Mouse (Mus musculus): ENCODE measurements around the gene Zfhx2. TPM values are rescaled to one million over a fixed set of nuclear protein-coding genes. Genes with fewer than 3 reads are reported as not detected.

The Zfhx2 gene
- 0.48 TPM for polyA plus RNA-seq (2014; fragmentation: Illumina TruSeq; extraction: RNeasy Lipid Tissue Mini Kit (QIAGEN cat#74804); ENCODE audit: low read depth, low replicate concordance)

DNA sequence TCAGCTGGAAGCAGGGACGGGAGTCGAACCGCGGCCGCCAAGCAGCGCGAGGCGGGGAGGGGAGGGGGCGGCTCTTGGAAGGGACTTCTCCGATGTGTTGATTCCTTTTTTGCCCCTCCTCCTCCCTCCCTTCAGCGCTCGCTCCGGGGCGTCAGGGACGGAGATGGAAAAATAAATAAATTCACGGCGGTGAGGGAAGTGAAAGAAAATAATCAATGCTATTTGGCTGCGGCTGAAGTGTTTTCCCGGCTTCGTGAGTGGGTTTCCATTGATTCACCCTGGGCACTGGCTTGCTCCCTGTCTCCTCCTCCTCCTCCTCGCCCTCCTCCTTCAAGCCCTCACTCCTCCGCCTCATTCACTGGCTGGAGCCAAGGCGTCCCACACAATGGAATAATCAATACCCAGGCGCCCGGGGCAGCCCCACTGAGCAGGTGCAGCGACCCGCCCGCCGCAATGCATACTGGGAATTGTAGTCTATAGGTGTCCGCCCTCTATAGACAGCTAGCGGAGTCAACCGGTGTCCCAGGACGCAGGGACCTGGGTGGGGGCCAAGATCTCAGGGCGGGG lies at the start of gene Zfhx2:
TSS of gene Zfhx2 (minus strand) at position 314 of the 567 bp plus-strand sequence.

DNA sequence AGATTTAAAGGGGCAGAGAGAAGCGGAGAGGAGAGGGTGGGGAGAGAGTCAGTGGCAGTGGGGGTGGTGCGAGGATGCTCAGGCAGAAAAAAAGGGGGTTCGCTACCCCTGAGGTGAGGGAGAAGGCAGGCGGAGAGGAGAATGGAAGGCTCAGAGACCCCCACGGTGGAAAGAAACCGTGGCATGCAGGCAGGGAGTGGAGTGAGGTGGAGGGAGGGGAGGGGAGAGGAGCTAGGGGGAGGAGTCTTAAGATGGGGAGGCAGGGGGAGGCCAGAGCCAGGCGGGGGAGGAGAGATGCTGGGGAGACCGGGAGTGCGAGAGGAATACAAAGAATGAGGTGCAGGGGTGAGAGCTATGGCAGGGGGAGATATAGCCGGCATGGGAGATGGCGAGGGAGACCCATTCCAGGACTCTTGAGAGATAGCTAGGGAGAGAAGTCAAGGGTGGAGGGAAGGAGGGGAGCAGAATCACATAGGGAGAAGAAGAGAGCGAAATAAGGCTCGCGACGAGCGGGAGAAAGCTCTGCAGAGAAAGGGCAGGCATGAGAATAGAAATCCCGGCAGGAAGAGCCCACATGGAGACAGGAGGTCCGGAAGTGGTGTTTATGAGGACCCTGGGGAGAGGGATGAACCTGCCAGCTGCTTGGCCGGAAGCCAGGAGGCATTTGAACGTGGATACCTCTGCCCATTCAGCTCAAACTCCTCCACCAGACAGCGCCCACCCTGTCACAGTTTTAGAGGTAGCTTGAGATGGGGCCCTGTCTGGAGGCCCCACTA lies 24.5 kb upstream of the Zfhx2 start, which contains the start of gene Jph4:
TSS of gene Jph4 (minus strand) at position 511 of the 776 bp plus-strand sequence.

DNA sequence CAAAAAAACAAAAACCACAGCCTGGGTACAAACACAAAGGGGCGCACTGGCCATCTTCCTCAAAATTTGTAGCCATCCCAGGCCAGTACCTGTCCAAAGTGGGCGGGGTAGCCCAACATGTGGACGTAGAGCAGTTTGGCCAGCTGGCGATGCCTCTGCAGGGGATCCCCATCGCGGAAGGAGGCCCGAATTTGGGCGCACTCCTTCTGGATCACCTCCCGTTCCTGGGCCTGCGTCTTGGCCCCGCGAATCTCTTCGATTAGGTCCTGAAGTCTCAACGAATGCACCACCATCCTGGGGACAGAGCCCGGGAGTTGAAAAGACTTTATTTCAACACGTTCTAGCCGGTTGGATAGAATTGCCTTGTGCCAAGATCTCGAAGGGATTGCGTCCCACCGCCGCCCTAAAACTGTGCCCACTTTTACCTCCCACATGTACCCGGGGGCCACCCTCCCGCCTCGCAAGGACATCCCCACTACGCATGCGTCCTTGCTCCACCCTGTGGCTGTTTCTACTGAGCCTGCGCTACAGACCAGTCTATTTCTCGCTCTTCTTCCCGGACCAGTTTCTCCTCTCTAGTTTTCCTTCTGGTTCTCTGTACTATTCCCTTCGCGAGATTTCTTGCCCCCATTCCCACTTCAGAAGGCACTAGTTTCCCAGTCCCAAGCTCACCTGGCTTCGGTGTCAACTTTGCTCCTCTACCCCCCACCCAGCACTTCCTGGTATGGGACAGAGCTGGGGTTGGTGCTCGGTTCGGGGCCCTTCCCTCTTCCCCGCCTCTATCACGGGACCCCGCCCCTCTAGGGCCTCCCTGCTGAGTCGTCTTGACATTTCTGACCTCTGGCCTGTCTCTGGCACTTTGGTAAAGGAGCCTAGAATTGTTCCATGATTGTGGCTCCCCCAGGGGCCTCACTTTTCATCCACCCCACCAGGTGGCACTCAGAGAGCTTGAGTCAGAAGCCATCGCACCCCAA lies 14.0 kb upstream of the Zfhx2 start, which contains the start of gene Ap1g2:
TSS of gene Ap1g2 (minus strand) at position 758 of the 974 bp plus-strand sequence.

DNA sequence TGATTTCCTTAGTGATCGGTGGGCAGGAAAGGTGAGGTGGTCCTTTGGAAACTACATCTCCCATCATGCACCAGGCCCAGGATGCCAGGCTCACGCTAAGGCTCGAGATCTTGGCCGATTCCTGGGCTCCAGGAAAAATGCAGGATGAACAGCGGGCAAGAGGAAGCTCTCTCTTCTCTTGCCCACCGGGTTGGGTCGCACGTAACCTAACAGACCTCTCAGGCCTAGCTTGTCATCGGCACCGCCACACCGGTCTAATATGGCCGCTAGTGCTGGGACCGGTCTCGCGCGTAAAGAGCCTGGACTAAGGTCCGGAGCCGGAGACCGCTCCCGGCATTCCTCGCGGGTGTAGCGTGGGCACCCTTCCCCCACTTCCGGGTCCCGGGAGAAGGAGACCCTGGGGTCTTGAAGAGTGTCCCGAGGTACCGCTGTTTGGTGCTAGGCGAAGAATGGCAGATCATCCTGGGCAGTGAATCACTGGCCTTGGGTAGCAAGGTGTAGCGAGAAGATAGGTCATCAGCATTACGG lies 2.6 kb upstream of the Zfhx2 start, which contains the start of gene Thtpa:
TSS of gene Thtpa (plus strand) at position 81 of the 528 bp plus-strand sequence.

DNA sequence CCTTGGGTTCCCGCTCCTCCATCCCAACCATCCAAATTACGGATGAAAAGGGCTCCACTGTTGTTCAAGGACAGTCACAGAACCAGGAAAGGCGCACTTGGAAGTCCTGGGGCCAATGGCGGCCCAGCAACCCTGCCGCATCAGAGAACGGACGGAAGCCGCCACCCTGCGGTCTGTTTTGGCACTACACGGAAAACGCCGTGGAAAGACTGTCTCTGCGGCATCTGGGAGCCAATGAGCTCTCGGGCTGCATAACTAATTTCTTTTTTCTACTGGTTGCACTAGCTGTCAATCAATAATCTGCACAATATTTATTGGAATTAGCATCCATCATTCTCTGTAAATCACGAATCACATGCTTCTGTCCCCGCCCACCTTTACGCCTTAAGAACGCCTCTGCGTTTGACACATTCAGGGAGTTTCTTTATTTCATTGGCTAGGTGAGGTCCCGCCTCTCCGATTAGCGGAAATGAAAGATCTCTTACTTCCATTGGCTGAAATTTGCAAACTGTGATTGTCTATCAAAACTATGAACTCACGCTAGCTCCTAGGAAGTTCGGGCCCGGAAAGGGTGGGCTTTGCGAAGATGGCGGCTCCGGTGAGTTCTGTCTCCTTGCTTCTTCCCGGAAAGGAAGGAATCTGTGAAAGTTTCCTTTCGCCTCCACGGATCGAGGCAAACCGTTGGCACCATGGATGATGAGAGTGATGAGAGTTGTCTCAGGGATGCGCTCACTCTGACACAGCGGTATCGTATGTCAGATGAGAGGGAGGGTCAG lies 76.9 kb downstream of the Zfhx2 start, which contains the start of gene Ngdn:
TSS of gene Ngdn (plus strand) at position 464 of the 776 bp plus-strand sequence.

Other genes with a start within 250 kb of the Zfhx2 start
- 3.0 TPM for gene Homez, start 221.4 kb downstream of the Zfhx2 start, polyA plus RNA-seq (2014; fragmentation: Illumina TruSeq; extraction: RNeasy Lipid Tissue Mini Kit (QIAGEN cat#74804); ENCODE audit: low read depth, low replicate concordance)
- 4.6 TPM for gene Ppp1r3e, start 214.8 kb downstream of the Zfhx2 start, polyA plus RNA-seq (2014; fragmentation: Illumina TruSeq; extraction: RNeasy Lipid Tissue Mini Kit (QIAGEN cat#74804); ENCODE audit: low read depth, low replicate concordance)
- 7.7 TPM for gene Bcl2l2, start 208.9 kb downstream of the Zfhx2 start, polyA plus RNA-seq (2014; fragmentation: Illumina TruSeq; extraction: RNeasy Lipid Tissue Mini Kit (QIAGEN cat#74804); ENCODE audit: low read depth, low replicate concordance)
- gene Gm20521, start 208.9 kb downstream of the Zfhx2 start, polyA plus RNA-seq (2014; fragmentation: Illumina TruSeq; extraction: RNeasy Lipid Tissue Mini Kit (QIAGEN cat#74804); ENCODE audit: low read depth, low replicate concordance), result not detected
- 42.0 TPM for gene Pabpn1, start 199.8 kb downstream of the Zfhx2 start, polyA plus RNA-seq (2014; fragmentation: Illumina TruSeq; extraction: RNeasy Lipid Tissue Mini Kit (QIAGEN cat#74804); ENCODE audit: low read depth, low replicate concordance)
- not detected for gene Slc22a17, start 179.2 kb downstream of the Zfhx2 start, polyA plus RNA-seq (2014; fragmentation: Illumina TruSeq; extraction: RNeasy Lipid Tissue Mini Kit (QIAGEN cat#74804); ENCODE audit: low read depth, low replicate concordance)
- gene Efs, start 166.2 kb downstream of the Zfhx2 start, polyA plus RNA-seq (2014; fragmentation: Illumina TruSeq; extraction: RNeasy Lipid Tissue Mini Kit (QIAGEN cat#74804); ENCODE audit: low read depth, low replicate concordance), result not detected
- gene Il25, start 159.6 kb downstream of the Zfhx2 start, polyA plus RNA-seq (2014; fragmentation: Illumina TruSeq; extraction: RNeasy Lipid Tissue Mini Kit (QIAGEN cat#74804); ENCODE audit: low read depth, low replicate concordance), result not detected
- not detected for gene Cmtm5, start 156.1 kb downstream of the Zfhx2 start, polyA plus RNA-seq (2014; fragmentation: Illumina TruSeq; extraction: RNeasy Lipid Tissue Mini Kit (QIAGEN cat#74804); ENCODE audit: low read depth, low replicate concordance)
- not detected for gene Myh6, start 125.4 kb downstream of the Zfhx2 start, polyA plus RNA-seq (2014; fragmentation: Illumina TruSeq; extraction: RNeasy Lipid Tissue Mini Kit (QIAGEN cat#74804); ENCODE audit: low read depth, low replicate concordance)
- not detected for gene Gm17428, start 115.4 kb downstream of the Zfhx2 start, polyA plus RNA-seq (2014; fragmentation: Illumina TruSeq; extraction: RNeasy Lipid Tissue Mini Kit (QIAGEN cat#74804); ENCODE audit: low read depth, low replicate concordance)
- gene Myh7, start 97.7 kb downstream of the Zfhx2 start, polyA plus RNA-seq (2014; fragmentation: Illumina TruSeq; extraction: RNeasy Lipid Tissue Mini Kit (QIAGEN cat#74804); ENCODE audit: low read depth, low replicate concordance), result not detected
- gene Ngdn, start 76.9 kb downstream of the Zfhx2 start, polyA plus RNA-seq (2014; fragmentation: Illumina TruSeq; extraction: RNeasy Lipid Tissue Mini Kit (QIAGEN cat#74804); ENCODE audit: low read depth, low replicate concordance), result 6.7 TPM
- 10.6 TPM for gene Thtpa, start 2.5 kb upstream of the Zfhx2 start, polyA plus RNA-seq (2014; fragmentation: Illumina TruSeq; extraction: RNeasy Lipid Tissue Mini Kit (QIAGEN cat#74804); ENCODE audit: low read depth, low replicate concordance)
- gene Ap1g2, start 14.3 kb upstream of the Zfhx2 start, polyA plus RNA-seq (2014; fragmentation: Illumina TruSeq; extraction: RNeasy Lipid Tissue Mini Kit (QIAGEN cat#74804); ENCODE audit: low read depth, low replicate concordance), result 2.4 TPM
- not detected for gene Jph4, start 24.6 kb upstream of the Zfhx2 start, polyA plus RNA-seq (2014; fragmentation: Illumina TruSeq; extraction: RNeasy Lipid Tissue Mini Kit (QIAGEN cat#74804); ENCODE audit: low read depth, low replicate concordance)
- gene Dhrs2, start 129.7 kb upstream of the Zfhx2 start, polyA plus RNA-seq (2014; fragmentation: Illumina TruSeq; extraction: RNeasy Lipid Tissue Mini Kit (QIAGEN cat#74804); ENCODE audit: low read depth, low replicate concordance), result not detected